Mouse (Mus musculus): ENCODE data around the gene Olfr506. TPM values are rescaled to one million over a fixed set of nuclear protein-coding genes. Genes with fewer than 3 reads are reported as not detected.

Olfr506 gene
- polyA plus RNA-seq, 1 experiment from 2014 or later, result not detected

DNA sequence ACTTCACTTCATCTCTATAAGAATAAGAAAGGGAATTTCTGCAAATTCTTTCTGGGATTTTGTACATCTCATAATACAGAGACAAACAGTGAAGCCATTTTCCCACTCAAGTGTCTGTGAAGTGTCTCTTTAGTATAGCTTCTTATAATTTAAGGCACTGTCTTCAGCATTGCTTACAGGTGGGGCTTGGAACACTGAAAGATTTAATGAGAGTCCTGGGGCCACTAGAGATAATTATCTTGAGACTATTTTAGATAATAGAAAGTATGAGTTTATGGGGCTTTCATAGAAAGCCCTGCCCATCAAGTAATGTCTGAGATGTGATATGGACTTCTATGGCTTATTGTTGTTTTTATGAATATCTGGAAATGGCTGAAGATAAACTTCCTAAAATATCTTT, 41.2 kb downstream of the Olfr506 start, which contains the start of gene Olfr509:
TSS of gene Olfr509 (minus strand) at position 101 of the 400 bp plus-strand sequence.
- Histone ChIP-seq H3K27me3 (ENCODE audit: insufficient read depth, low read length) (no peaks in the 10 kb centered on the region), H3K4me1 (ENCODE audit: insufficient read depth) (no peaks in the 10 kb centered on the region), H3K27ac (ENCODE audit: low read depth) (no peak within 1 kb of the TSS), H3K9ac (no peak within 1 kb of the TSS), H3K9me3 (ENCODE audit: low read depth, low read length) (no peaks in the 10 kb centered on the region; the same call in 1 of the 2 replicates), H3K36me3 (ENCODE audit: insufficient read depth) (no peaks in the 10 kb centered on the region), H3K4me3 (ENCODE audit: low read depth, low read length) (no peak within 1 kb of the TSS), H3K4me2 (no peak within 1 kb of the TSS)
- DNase-seq (no peak), ATAC-seq (ENCODE audit: insufficient read depth) (no peak)
- no peak for TF ChIP-seq CTCF (IDR thresholded peaks at IDR 0.05; ENCODE audit: low read depth)

DNA sequence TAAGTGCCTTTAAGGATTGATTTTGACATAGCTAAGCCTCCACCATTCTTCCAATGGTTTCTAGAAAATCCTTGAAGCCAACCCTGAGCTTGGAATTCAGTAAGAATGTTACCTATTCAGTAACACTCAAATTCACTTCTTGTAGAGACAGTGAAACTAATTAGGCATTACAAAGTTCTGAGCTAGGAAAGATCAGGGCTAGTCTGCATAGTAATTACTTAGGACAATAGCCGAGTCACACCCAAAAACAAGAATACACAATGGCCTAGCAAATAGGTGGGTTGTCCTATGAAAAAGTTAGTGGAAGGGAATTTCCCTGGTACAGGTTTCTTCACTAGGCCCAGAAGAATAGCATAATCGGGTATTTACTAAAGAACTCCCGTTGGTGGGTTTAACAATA, 51.8 kb downstream of the Olfr506 start:
- Histone ChIP-seq H3K27ac (ENCODE audit: low read depth) (no peak overlapping the region), H3K4me2 (no peak overlapping the region), H3K9ac (no peak overlapping the region), H3K36me3 (ENCODE audit: insufficient read depth) (no peaks in the 10 kb centered on the region), H3K4me1 (ENCODE audit: insufficient read depth) (no peaks in the 10 kb centered on the region), H3K9me3 (ENCODE audit: low read depth, low read length) (no peaks in the 10 kb centered on the region), H3K4me3 (ENCODE audit: low read depth, low read length) (no peak overlapping the region), H3K27me3 (ENCODE audit: insufficient read depth, low read length) (no peaks in the 10 kb centered on the region)
- no peak for TF ChIP-seq CTCF (IDR thresholded peaks at IDR 0.05; ENCODE audit: low read depth)
- ATAC-seq (ENCODE audit: insufficient read depth), result no peak
- 84% methylated on average over 3 of the region's 3 CpGs for WGBS
- no peak for DNase-seq

Other genes with a start within 250 kb of the Olfr506 start
- not detected in 2 replicates for gene Olfr494, start 245.5 kb upstream of the Olfr506 start, polyA plus RNA-seq (2014; fragmentation: Nextera tagmentation; extraction: Ambion mirVana)
- not detected in 2 replicates for gene Olfr495, start 217.6 kb upstream of the Olfr506 start, polyA plus RNA-seq (2014; fragmentation: Nextera tagmentation; extraction: Ambion mirVana)
- not detected in 2 replicates for gene Olfr497, start 190.4 kb upstream of the Olfr506 start, polyA plus RNA-seq (2014; fragmentation: Nextera tagmentation; extraction: Ambion mirVana)
- gene Olfr498, start 145.5 kb upstream of the Olfr506 start, polyA plus RNA-seq (2014; fragmentation: Nextera tagmentation; extraction: Ambion mirVana), result not detected in 2 replicates
- gene Olfr502, start 85.7 kb upstream of the Olfr506 start, polyA plus RNA-seq (2014; fragmentation: Nextera tagmentation; extraction: Ambion mirVana), result not detected in 2 replicates
- gene Olfr503, start 66.3 kb upstream of the Olfr506 start, polyA plus RNA-seq (2014; fragmentation: Nextera tagmentation; extraction: Ambion mirVana), result not detected in 2 replicates
- gene Olfr504, start 45.0 kb upstream of the Olfr506 start, polyA plus RNA-seq (2014; fragmentation: Nextera tagmentation; extraction: Ambion mirVana), result not detected in 2 replicates
- gene Olfr507, start 11.0 kb downstream of the Olfr506 start, polyA plus RNA-seq (2014; fragmentation: Nextera tagmentation; extraction: Ambion mirVana), result not detected in 2 replicates
- gene Olfr508, start 19.2 kb downstream of the Olfr506 start, polyA plus RNA-seq (2014; fragmentation: Nextera tagmentation; extraction: Ambion mirVana), result not detected in 2 replicates
- gene Olfr509, start 41.1 kb downstream of the Olfr506 start, polyA plus RNA-seq (2014; fragmentation: Nextera tagmentation; extraction: Ambion mirVana), result 0.05 TPM in 1 of 2 replicates, not detected in the other
- not detected in 2 replicates for gene Olfr510, start 55.6 kb downstream of the Olfr506 start, polyA plus RNA-seq (2014; fragmentation: Nextera tagmentation; extraction: Ambion mirVana)
- gene Olfr512, start 102.5 kb downstream of the Olfr506 start, polyA plus RNA-seq (2014; fragmentation: Nextera tagmentation; extraction: Ambion mirVana), result not detected in 2 replicates
- not detected in 2 replicates for gene Olfr513, start 140.2 kb downstream of the Olfr506 start, polyA plus RNA-seq (2014; fragmentation: Nextera tagmentation; extraction: Ambion mirVana)
- not detected in 2 replicates for gene Olfr514, start 215.2 kb downstream of the Olfr506 start, polyA plus RNA-seq (2014; fragmentation: Nextera tagmentation; extraction: Ambion mirVana)
- not detected in 2 replicates for gene Olfr516, start 239.7 kb downstream of the Olfr506 start, polyA plus RNA-seq (2014; fragmentation: Nextera tagmentation; extraction: Ambion mirVana)